Mouse (Mus musculus) liver, adult (tissue): ENCODE results near the gene Fam104a.
A peak's percentile ranks its signal among the peaks of the same experiment; 100 is the strongest.

Source experiments
- GATA4 ChIP-seq: IDR thresholded peaks from 2 replicates; pipeline ENCODE4 v1.6.1; 2014; ENCODE audit warnings: mild to moderate bottlenecking, low read length; ENCODE audit not compliant: insufficient replicate concordance

The Fam104a gene

GRCm38 (mm10) chr11:113682897-113683626, 893 bp downstream of the Fam104a start:
- no peak for TF ChIP-seq GATA4

- TF ChIP-seq GATA4, result no peak
Measured at GRCm38 (mm10) chr11:113681979-113682378, 2.0 kb downstream of the Fam104a start.

GRCm38 (mm10) chr11:113680954-113681353, 3.0 kb downstream of the Fam104a start:
- no peak for TF ChIP-seq GATA4

- no peak for TF ChIP-seq GATA4
Measured at GRCm38 (mm10) chr11:113678373-113678772, 5.6 kb downstream of the Fam104a start.

GRCm38 (mm10) chr11:113677378-113677777, 6.6 kb downstream of the Fam104a start:
- no peak for TF ChIP-seq GATA4

GRCm38 (mm10) chr11:113676847-113677246, 7.1 kb downstream of the Fam104a start:
- TF ChIP-seq GATA4, result no peak

- TF ChIP-seq GATA4, result no peak
Measured at GRCm38 (mm10) chr11:113674595-113674994, 9.4 kb downstream of the Fam104a start.

GRCm38 (mm10) chr11:113673614-113674013, 10.3 kb downstream of the Fam104a start:
- no peak for TF ChIP-seq GATA4

- TF ChIP-seq GATA4, result no peak
Measured at GRCm38 (mm10) chr11:113669711-113670110, 14.2 kb downstream of the Fam104a start.

GRCm38 (mm10) chr11:113668857-113669256, 15.1 kb downstream of the Fam104a start:
- no peak for TF ChIP-seq GATA4

GRCm38 (mm10) chr11:113667704-113668103, 16.3 kb downstream of the Fam104a start:
- no peak for TF ChIP-seq GATA4

- peak; percentile 20; the same call in 1 of the 2 replicates for TF ChIP-seq GATA4
Measured at GRCm38 (mm10) chr11:113667122-113667521, 16.8 kb downstream of the Fam104a start.

- TF ChIP-seq GATA4, result no peak
Measured at GRCm38 (mm10) chr11:113666648-113667047, 17.3 kb downstream of the Fam104a start.

- no peak for TF ChIP-seq GATA4
Measured at GRCm38 (mm10) chr11:113666205-113666604, 17.8 kb downstream of the Fam104a start.

GRCm38 (mm10) chr11:113664279-113664678, 19.7 kb downstream of the Fam104a start:
- TF ChIP-seq GATA4, result no peak

- no peak for TF ChIP-seq GATA4
Measured at GRCm38 (mm10) chr11:113661835-113662351, 22.1 kb downstream of the Fam104a start.

GRCm38 (mm10) chr11:113660940-113661339, 23.0 kb downstream of the Fam104a start:
- no peak for TF ChIP-seq GATA4
